Mouse (Mus musculus) megakaryocyte, embryonic 14.5 days (primary cell): ENCODE data around the gene Cd164.

Experiments
- FLI1 ChIP-seq: IDR thresholded peaks from 2 replicates; pipeline ENCODE4 v1.6.1; 2012; ENCODE audit warnings: low read length, inconsistent platforms, mixed read lengths
- GATA1 ChIP-seq: IDR thresholded peaks from 3 replicates; pipeline ENCODE4 v1.6.1; 2012; ENCODE audit warnings: mixed read lengths, low read length, inconsistent platforms, borderline replicate concordance

DNA sequence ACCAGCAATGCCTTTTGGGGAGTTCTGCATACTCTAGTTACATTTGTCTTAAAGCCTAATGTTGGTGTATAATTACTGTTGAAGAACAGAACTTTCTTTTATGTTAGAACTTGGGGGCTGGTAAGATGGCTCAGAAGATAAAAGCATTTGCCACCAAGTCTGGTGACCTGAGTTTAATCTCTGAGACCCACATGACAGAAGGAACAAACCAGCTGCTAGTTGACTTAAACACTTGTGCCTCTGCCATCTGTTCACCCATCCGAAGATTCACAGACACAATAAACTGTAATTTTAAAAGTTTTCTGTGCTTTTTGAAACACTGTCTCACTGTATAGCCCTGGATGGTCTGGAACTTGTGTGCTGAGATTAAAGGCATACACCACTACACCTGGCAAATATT, 6.5 kb downstream of the Cd164 start:
- TF ChIP-seq GATA1 (no peak), FLI1 (no peak)
